Mouse (Mus musculus) thymus, adult 2 months (tissue): ENCODE measurements around the gene Pigp.

Source experiments
- CTCF ChIP-seq: fragments of 200-500 bp; IDR thresholded peaks from 2 replicates; pipeline ENCODE4 v1.5.1; 2012; ENCODE audit warnings: mild to moderate bottlenecking, control low read depth, low read length, moderate library complexity, borderline replicate concordance; ENCODE audit not compliant: control insufficient read depth, poor library complexity, insufficient read depth; ENCODE audit errors: extremely low read depth
- POLR2A ChIP-seq: fragments of 200-500 bp; IDR thresholded peaks from 2 replicates; pipeline ENCODE4 v1.6.1; 2012; ENCODE audit warnings: mild to moderate bottlenecking, low read length, control low read depth, moderate library complexity; ENCODE audit not compliant: control insufficient read depth, poor library complexity, insufficient read depth; ENCODE audit errors: extremely low read depth

DNA sequence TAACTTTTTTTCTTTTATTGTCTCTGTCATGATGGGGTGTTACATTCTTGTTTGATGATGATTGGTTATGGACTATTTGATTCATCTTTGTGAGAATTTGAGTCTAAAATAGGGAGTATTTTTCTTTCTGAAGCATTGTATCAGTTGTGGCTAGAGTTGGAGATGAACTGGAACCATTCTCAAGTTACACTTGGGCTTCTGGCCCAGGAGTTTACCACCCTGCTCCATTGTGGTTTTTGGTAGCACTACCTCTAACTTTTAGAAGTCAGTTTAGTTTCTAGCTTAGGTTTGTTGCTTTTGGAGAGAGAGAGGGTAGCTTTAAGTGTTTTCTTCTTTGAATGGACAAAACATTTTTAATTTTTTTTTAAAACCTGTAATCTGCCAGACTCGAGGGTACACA lies 7.7 kb upstream of the Pigp start:
- TF ChIP-seq CTCF (no peak), POLR2A (no peak)
